Mouse (Mus musculus): ENCODE results near the gene Ccdc122. TPM values are rescaled to one million over a fixed set of nuclear protein-coding genes. Genes with fewer than 3 reads are reported as not detected.

Ccdc122 gene
- total and polyA plus RNA-seq, 2 experiments, result 1.3 to 6.9 TPM

DNA sequence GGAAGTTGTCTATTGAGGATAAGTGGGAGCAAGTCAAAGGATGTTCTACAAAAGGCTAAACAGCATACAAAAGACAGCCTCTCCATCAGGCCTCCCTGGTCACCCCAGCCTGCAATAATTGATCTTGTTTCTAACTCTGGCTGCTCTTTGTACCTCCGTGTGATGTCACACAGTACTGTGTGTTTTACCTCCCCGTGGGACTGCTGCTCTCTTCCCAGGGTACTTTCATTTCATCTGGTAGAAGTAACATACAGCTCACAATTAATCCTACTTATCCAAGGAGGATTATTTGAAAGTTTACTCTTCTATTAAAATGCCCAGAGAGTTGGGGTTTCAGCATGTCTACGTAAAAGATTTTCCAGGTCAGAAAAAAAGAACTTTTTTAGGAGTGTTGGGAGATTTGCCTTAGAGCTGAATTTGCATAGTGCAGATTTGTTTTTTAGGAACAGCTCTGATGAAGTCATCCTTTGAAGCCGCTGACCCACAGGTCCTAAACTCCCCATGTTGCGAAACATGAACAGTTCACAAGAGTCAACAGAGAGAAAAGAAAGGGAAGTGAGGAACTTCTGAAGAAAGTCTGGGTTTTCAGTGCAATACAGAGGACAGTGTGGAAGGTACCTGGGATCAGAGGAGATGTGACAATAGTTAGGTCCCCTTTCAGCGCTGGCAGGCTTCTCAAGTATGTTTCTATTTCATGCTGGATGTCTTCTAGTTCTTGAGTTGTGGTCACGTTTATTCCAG lies 2.2 kb upstream of the Ccdc122 start:
- Histone ChIP-seq H3K4me1 (ENCODE audit: control insufficient read depth, insufficient read depth, low read length) (peaks cover 9% of the 10 kb centered on the region), H3K27me3 (ENCODE audit: control insufficient read depth, insufficient read depth, low read length) (no peaks in the 10 kb centered on the region), H3K27ac (replicated peaks; ENCODE audit: insufficient read depth, low read depth, low read length) (peak overlapping the region; percentile 64), H3K79me2 (ENCODE audit: control insufficient read depth, insufficient read depth, low read length) (no peaks in the 10 kb centered on the region), H3K4me3 (ENCODE audit: insufficient read depth, low read depth, low read length) (no peak overlapping the region), H3K9ac (ENCODE audit: low read depth, low read length) (no peak overlapping the region; the same call in 1 of the 2 replicates), H3K36me3 (ENCODE audit: control insufficient read depth, insufficient read depth, low read length) (peaks cover 18% of the 10 kb centered on the region)
- TF ChIP-seq POLR2A (IDR thresholded peaks at IDR 0.05; ENCODE audit: extremely low read depth, insufficient read depth, low read length), result no peak
- TF ChIP-seq CTCF (IDR thresholded peaks at IDR 0.05; ENCODE audit: low read depth, low read length), result no peak
- DNase-seq (ENCODE audit: extremely low read depth, low read depth, low spot score), result peak; percentile 92
- WGBS, result 23% methylated on average over 7 of the region's 7 CpGs

DNA sequence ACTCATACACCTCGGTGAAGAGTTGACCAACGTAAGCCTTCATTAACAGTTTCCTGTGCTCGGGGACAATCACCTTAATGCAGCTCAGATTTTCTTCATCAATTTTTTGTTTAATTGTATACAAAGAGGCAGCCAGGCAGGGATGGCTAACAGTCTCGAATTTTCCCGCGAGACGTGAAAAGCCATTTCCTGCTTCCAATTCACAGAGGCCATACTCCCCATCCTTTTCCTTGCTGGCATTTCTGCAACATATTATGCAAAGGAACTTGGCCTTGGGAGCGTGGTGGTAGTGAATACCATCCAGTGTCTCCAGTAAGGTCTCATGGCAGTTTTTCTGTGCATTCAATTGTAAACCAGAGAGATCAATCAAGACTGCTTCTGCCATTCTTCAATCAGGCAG lies 1.6 kb upstream of the Ccdc122 start:
- H3K27ac ChIP-seq (replicated peaks; ENCODE audit: insufficient read depth, low read depth, low read length), result peak overlapping the region; percentile 64
- peaks cover 15% of the 10 kb centered on the region for H3K36me3 ChIP-seq (ENCODE audit: control insufficient read depth, insufficient read depth, low read length)
- H3K4me1 ChIP-seq (ENCODE audit: control insufficient read depth, insufficient read depth, low read length), result peaks cover 9% of the 10 kb centered on the region
- TF ChIP-seq POLR2A (IDR thresholded peaks at IDR 0.05; ENCODE audit: extremely low read depth, insufficient read depth, low read length) (no peak), CTCF (IDR thresholded peaks at IDR 0.05; ENCODE audit: low read depth, low read length) (no peak)
- DNase-seq (ENCODE audit: extremely low read depth, low read depth, low spot score), result no peak
- no peaks in the 10 kb centered on the region for H3K79me2 ChIP-seq (ENCODE audit: control insufficient read depth, insufficient read depth, low read length)
- 55% methylated on average over 8 of the region's 8 CpGs for WGBS
- no peak overlapping the region for H3K4me3 ChIP-seq (ENCODE audit: insufficient read depth, low read depth, low read length)
- H3K27me3 ChIP-seq (ENCODE audit: control insufficient read depth, insufficient read depth, low read length), result no peaks in the 10 kb centered on the region
- no peak overlapping the region; the same call in 1 of the 2 replicates for H3K9ac ChIP-seq (ENCODE audit: low read depth, low read length)

DNA sequence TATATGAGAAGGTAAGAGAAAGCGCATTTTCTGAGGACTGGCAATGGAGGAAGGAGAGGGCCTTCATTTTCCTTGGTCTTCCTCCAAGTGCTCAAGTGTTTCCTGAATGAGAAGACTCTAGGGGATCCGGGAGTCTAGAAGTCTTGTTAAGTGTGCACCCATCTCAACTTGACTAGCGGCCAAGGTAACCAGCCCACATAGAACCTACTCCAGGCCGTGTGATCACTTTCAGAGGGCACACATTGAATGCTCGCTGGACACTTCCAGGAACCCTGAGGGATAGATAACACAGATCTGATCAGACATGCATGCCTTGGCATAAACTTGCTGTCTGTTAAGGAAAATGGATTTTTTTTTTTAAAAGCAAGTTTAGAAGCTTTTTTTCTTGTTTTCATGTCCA lies 758 bp downstream of the Ccdc122 start:
- 0 out of 2 replicates have a peak overlapping the region, but pooled peaks have one; percentile 7 for H3K27ac ChIP-seq (replicated peaks; ENCODE audit: insufficient read depth, low read depth, low read length)
- 30% methylated on average over 5 of the region's 5 CpGs for WGBS

DNA sequence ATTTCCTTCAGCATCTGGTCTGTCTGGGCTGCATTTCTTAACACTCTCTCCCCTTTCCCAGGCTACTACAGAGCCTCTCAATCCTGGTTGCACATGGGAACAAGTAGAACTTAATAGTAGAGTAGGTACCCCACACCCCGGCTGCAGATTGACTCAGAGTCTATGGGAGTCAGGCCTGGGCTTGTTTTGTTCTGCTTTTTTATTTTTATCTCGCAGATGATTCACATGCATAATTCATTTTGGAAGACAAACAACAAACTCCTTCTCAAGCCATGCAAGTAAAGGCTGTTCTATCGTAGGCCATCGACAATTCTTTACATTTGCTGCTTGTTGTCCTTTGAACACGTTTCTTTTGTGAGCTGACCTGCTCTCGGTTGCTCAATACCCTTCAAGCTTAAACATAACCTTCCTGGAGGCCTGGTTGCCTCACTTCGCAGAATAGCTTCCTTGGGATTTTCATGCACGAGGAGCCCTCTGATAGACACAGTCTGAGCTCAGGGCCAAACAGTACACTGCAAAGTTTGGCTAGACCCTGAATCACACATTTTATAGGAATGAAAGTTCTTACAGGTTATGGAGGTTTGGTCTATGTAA lies 1.4 kb downstream of the Ccdc122 start:
- TF ChIP-seq CTCF (IDR thresholded peaks at IDR 0.05; ENCODE audit: low read depth, low read length) (no peak), POLR2A (IDR thresholded peaks at IDR 0.05; ENCODE audit: extremely low read depth, insufficient read depth, low read length) (no peak)
- Histone ChIP-seq H3K79me2 (ENCODE audit: control insufficient read depth, insufficient read depth, low read length) (no peaks in the 10 kb centered on the region), H3K9ac (ENCODE audit: low read depth, low read length) (no peak overlapping the region), H3K4me1 (ENCODE audit: control insufficient read depth, insufficient read depth, low read length) (peaks cover 9% of the 10 kb centered on the region), H3K4me3 (ENCODE audit: insufficient read depth, low read depth, low read length) (no peak overlapping the region), H3K27ac (replicated peaks; ENCODE audit: insufficient read depth, low read depth, low read length) (no peak overlapping the region), H3K36me3 (ENCODE audit: control insufficient read depth, insufficient read depth, low read length) (no peaks in the 10 kb centered on the region; the same call in 1 of the 2 replicates), H3K27me3 (ENCODE audit: control insufficient read depth, insufficient read depth, low read length) (no peaks in the 10 kb centered on the region)
- 56% methylated on average over 8 of the region's 8 CpGs for WGBS
- DNase-seq (ENCODE audit: extremely low read depth, low read depth, low spot score), result peak; percentile 16

More for the DNA sequence above, 758 bp downstream of the Ccdc122 start:
- Histone ChIP-seq H3K36me3 (ENCODE audit: control insufficient read depth, insufficient read depth, low read length) (peaks cover 3% of the 10 kb centered on the region), H3K27me3 (ENCODE audit: control insufficient read depth, insufficient read depth, low read length) (no peaks in the 10 kb centered on the region), H3K9ac (ENCODE audit: low read depth, low read length) (no peak overlapping the region), H3K79me2 (ENCODE audit: control insufficient read depth, insufficient read depth, low read length) (no peaks in the 10 kb centered on the region), H3K4me1 (ENCODE audit: control insufficient read depth, insufficient read depth, low read length) (peaks cover 9% of the 10 kb centered on the region), H3K4me3 (ENCODE audit: insufficient read depth, low read depth, low read length) (no peak overlapping the region)
- no peak for TF ChIP-seq POLR2A (IDR thresholded peaks at IDR 0.05; ENCODE audit: extremely low read depth, insufficient read depth, low read length)
- no peak for TF ChIP-seq CTCF (IDR thresholded peaks at IDR 0.05; ENCODE audit: low read depth, low read length)
- DNase-seq (ENCODE audit: extremely low read depth, low read depth, low spot score), result peak; percentile 39

DNA sequence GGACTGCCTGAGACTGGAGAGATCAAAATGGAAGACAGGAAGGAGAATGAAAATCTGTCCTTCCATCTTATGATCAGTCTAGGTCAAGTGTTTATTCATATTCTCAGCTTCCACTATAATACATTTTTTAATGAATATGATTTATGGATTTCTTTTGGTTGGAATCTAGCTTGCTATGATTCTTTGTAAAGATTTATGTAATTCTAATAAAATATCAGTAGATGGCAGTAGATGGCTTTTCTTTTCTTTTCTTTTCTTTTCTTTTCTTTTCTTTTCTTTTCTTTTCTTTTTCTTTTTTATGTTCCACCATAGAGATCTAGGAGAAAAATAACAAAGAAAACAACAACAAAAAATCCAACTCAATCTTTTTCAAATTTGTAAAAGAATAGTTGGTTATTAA lies 16.7 kb downstream of the Ccdc122 start:
- DNase-seq (ENCODE audit: extremely low read depth, low read depth, low spot score), result no peak
- no peak for TF ChIP-seq POLR2A (IDR thresholded peaks at IDR 0.05; ENCODE audit: extremely low read depth, insufficient read depth, low read length)
- TF ChIP-seq CTCF (IDR thresholded peaks at IDR 0.05; ENCODE audit: low read depth, low read length), result no peak
- no peaks in the 10 kb centered on the region for H3K79me2 ChIP-seq (ENCODE audit: control insufficient read depth, insufficient read depth, low read length)
- H3K4me3 ChIP-seq (ENCODE audit: insufficient read depth, low read depth, low read length), result no peak overlapping the region
- no peaks in the 10 kb centered on the region for H3K4me1 ChIP-seq (ENCODE audit: control insufficient read depth, insufficient read depth, low read length)
- H3K36me3 ChIP-seq (ENCODE audit: control insufficient read depth, insufficient read depth, low read length), result no peaks in the 10 kb centered on the region
- H3K27me3 ChIP-seq (ENCODE audit: control insufficient read depth, insufficient read depth, low read length), result no peaks in the 10 kb centered on the region
- no peak overlapping the region for H3K9ac ChIP-seq (ENCODE audit: low read depth, low read length)
- no peak overlapping the region for H3K27ac ChIP-seq (replicated peaks; ENCODE audit: insufficient read depth, low read depth, low read length)

DNA sequence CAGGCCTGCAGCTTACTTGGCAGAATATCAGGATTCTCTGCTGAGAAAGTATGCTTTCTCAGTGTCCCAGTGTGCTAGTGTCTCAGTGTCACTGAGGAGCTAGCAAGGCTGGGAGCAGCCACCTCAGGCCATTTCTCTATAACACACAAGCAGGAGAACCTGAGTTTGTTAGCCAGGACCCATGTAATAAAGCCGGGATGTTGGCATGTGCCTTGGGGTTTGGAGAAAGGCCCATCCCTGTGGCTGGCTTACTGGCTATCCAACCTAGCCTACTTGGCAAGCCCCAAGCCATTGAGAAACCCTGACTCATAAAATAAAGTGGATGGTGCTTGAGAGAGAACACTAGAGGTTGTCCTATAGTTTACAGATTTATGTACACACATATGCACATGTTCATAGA lies 32.8 kb downstream of the Ccdc122 start:
- Histone ChIP-seq H3K4me1 (ENCODE audit: control insufficient read depth, insufficient read depth, low read length) (no peaks in the 10 kb centered on the region), H3K79me2 (ENCODE audit: control insufficient read depth, insufficient read depth, low read length) (no peaks in the 10 kb centered on the region), H3K27ac (replicated peaks; ENCODE audit: insufficient read depth, low read depth, low read length) (no peak overlapping the region), H3K36me3 (ENCODE audit: control insufficient read depth, insufficient read depth, low read length) (no peaks in the 10 kb centered on the region; the same call in 1 of the 2 replicates), H3K4me3 (ENCODE audit: insufficient read depth, low read depth, low read length) (no peak overlapping the region), H3K9ac (ENCODE audit: low read depth, low read length) (no peak overlapping the region), H3K27me3 (ENCODE audit: control insufficient read depth, insufficient read depth, low read length) (no peaks in the 10 kb centered on the region)
- TF ChIP-seq POLR2A (IDR thresholded peaks at IDR 0.05; ENCODE audit: extremely low read depth, insufficient read depth, low read length) (no peak), CTCF (IDR thresholded peaks at IDR 0.05; ENCODE audit: low read depth, low read length) (no peak)
- DNase-seq (ENCODE audit: extremely low read depth, low read depth, low spot score), result peak; percentile 35
- WGBS, result 37% methylated on average over 1 of the region's 1 CpGs

All from liver, adult 2 months (tissue).